Mouse (Mus musculus): ENCODE data around the gene Hpse2.
"Not testable (repeated sequence)": the region's sequence is repeated elsewhere in the genome, so short reads cannot be mapped to it uniquely, and the experiment has no call there.

Gene Hpse2

GRCm38 (mm10) chr19:43388017-43388904, at the start of gene Hpse2:
Hpse2 (minus strand) TSS chr19:43388355.
- DNase-seq: peak in 1 of 2 experiments; percentile 9

GRCm38 (mm10) chr19:43427446-43428224, 39.5 kb upstream of the Hpse2 start:
- no peak for DNase-seq

GRCm38 (mm10) chr19:43424082-43424481, 35.9 kb upstream of the Hpse2 start:
- no peak for DNase-seq

DNA sequence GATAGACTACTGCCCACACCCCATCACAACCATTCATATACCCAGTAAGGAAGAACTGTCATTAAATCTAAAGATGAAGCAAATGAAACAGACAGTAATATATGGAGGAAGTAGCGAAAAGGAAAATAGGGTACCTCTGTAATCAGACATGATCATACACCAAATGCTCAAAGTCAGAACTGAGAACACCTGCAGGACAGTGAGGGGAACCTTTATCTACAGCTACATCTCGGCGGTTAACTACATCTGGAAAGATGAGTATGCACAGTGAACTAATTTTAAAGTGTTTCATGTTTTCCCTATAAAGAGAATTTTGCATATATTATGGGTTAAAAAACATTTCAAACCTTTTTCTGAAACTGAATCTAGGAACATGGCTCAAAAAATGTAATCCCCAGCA, 32.4 kb upstream of the Hpse2 start:
- DNase-seq: no peak

- DNase-seq: no peak
Measured at GRCm38 (mm10) chr19:43415565-43415964, 27.4 kb upstream of the Hpse2 start.

GRCm38 (mm10) chr19:43407181-43407580, 19.0 kb upstream of the Hpse2 start:
- DNase-seq: peak in 1 of 2 experiments; percentile 14

DNA sequence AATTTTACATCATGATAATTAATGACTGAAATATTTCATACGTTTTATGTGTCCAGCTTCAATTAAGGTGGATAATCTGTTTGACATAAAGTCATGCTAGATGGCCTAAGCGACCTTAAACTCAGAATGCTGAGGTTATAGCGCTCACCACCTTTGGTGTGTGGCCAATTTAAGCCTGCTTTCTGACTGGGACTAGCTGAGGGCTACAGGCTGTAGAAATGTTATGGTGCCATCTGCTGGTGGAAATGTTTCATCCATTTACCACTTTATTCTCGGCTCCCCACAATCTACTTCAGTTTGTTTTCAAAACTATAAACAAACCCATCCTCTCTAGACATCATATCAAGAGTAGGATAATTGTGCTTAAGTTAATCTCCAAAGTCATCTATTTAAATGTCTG, 8.2 kb upstream of the Hpse2 start:
- DNase-seq: peak; percentile 78 to 87

DNA sequence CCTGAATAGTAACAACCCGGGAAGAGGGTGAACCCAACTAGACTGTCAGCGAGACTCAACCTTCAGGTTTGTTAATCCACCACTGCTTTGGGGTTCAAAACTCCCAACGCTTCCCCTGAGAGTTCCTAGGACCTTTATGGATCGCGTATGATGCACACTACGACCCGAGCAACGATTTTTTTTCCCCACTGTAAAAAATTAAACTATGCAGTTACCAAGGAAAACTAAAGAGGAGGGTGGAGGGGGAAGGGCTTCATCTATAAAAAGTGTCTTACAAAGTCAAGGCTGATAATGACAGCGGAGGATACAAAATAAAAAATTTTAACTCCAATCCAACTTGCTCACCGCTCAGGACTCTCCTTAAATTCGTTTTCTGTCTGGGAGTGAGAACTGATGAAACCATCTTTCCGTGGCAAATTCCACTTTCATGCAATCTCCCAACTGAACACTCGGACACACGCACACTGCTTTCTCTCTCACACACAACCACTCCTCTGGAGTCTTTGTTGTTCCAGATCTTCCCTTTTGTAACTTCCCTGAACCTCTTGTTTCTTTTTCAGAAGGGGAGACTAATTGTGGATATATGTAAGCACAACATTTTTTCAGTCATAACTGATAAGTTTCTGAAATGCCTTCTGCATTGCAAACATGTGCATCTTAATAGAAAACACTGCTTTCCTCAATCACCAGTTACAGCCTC, 934 bp downstream of the Hpse2 start:
- no peak for DNase-seq

GRCm38 (mm10) chr19:43386041-43386952, 1.9 kb downstream of the Hpse2 start:
- peak; percentile 15 to 17 for DNase-seq

DNA sequence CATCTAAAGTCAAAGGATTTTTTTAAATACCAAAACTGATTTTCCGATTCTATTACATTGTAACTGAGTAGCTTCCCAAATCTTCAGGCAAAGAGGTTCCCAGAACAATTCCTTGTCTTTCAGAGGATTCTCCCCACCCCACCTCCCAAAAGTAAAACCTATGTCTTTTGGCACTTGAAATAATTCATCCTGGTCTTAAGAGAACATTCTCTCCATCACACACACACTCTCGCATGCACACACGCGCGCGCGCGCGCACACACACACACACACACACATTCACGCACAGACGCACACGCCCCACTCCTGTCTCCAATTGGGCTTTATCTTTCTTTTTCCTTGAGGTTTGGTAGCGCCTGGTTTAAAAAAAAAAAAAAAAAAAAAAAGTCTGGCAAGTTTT, 2.7 kb downstream of the Hpse2 start:
- DNase-seq: peak; percentile 6 to 11

- peak; percentile 60 to 70 for DNase-seq
Measured at GRCm38 (mm10) chr19:43384978-43385431, 3.1 kb downstream of the Hpse2 start.

GRCm38 (mm10) chr19:43384346-43384977, 3.7 kb downstream of the Hpse2 start:
- peak in 1 of 2 experiments; percentile 9 for DNase-seq

GRCm38 (mm10) chr19:43358830-43359229, 29.3 kb downstream of the Hpse2 start:
- no peak for DNase-seq

- DNase-seq: peak; percentile 47 to 52
Measured at GRCm38 (mm10) chr19:43311125-43311524, 77.0 kb downstream of the Hpse2 start.

GRCm38 (mm10) chr19:43306756-43307155, 81.4 kb downstream of the Hpse2 start:
- peak in 1 of 2 experiments; percentile 3 for DNase-seq

DNA sequence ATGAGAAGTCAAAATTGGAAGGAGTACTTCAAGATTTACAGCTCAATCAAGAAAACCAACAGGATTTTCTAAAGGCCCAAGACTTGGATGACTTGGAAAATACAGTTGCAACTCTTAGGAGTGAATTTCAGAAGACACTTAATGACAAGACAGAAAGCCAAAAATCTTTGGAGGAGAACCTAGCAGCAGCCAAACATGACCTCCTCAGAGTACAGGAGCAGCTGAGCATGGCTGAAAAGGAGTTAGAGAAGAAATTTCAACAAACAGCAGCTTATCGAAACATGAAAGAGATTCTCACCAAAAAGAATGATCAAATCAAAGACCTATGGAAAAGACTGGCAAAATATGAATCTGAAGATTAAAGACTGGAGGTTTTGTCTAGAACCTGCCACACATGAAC, 106.8 kb downstream of the Hpse2 start:
- not testable (repeated sequence) for DNase-seq

DNA sequence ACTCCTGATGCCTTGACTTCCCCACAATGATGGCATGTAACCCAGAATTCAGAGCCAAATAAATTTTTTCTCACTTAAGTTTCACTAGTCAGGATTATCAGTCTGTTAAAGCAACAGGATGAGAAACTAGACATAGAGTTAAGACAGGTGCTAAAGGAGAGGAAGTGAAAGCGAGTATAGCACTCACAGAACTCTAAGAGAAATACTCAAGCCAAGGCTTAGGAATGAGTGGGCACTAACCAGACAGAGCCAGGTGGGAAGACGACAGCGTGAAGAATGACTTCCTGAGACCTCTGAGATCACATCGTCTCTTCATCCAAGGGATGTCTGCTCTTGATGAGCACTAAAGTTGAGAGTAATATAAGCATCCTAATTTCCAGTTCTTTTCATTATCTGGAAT, 144.2 kb downstream of the Hpse2 start:
- no peak for DNase-seq

DNA sequence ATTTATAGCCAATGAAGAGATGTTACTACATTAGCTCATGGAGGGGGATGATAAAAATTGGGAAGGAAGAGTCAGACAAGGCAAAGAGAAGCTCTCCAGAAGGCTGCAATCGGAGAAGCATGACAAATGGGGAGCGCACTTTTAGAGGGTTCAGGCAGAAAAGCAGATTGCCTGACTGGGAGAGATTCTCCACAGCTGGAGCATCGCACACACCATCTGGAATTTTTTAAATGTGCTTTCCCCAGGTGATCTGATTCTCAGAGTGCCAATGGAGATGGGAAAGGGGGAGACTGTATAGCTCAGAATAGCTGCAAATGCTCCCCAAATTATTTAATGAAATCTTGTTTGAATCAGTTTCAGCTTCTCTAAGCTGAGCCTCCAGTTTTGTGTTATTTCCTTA, 156.4 kb downstream of the Hpse2 start:
- no peak for DNase-seq

- peak in 1 of 2 experiments; percentile 2 for DNase-seq
Measured at GRCm38 (mm10) chr19:43193562-43193961, 194.6 kb downstream of the Hpse2 start.

DNA sequence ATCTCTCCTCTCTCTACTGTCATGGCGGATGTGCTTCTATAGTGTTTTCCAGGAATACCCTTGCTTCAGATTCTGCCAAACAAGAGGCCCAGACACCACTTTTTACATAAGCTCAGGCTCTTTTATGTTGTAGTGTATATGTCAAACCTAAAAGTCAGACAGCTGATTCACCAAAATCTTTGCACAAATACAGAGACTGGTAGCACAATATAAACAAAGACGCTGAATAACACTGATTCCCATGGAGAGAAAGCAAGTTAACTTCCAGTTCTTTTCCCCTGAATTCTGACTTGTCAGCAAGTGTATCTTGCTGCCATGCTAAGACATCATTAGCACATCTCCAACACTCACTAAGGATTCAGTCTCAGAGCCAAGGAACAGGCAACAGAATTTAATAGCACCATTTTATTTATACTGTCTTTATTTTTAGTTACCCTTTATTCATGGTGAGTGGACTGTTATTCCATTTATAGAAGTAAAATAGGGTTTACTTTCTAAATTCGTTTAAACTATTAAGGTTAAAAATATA, 212.7 kb downstream of the Hpse2 start:
- no peak for DNase-seq

GRCm38 (mm10) chr19:43174812-43175211, 213.3 kb downstream of the Hpse2 start:
- DNase-seq: no peak

Measured in cerebellum, postnatal 10 days (tissue).